Mouse (Mus musculus) liver, adult 2 months (tissue): ENCODE measurements at regions not wholly inside any gene's neighbourhood (a gene's known extent, or its start where the extent isn't known, plus 50 kb on each side); places are given as distances from the start of the nearest gene placed in this dataset.

ENCODE experiments used
- DNase-seq: peaks from one replicate; pipeline ENCODE4 v3.0.0-alpha.2; 2011; ENCODE audit warnings: low read depth, low spot score; ENCODE audit errors: extremely low read depth
- H3K27ac ChIP-seq: fragments of 200-500 bp; replicated peaks from 2 replicates; pipeline ENCODE4 v1.5.1; 2012; ENCODE audit warnings: low read depth, mild to moderate bottlenecking, control low read depth, inconsistent platforms, low read length; ENCODE audit not compliant: insufficient read depth
- H3K27me3 ChIP-seq: fragments of 200-500 bp; 2 replicates; pipeline ENCODE4 v1.6.1; 2012; ENCODE audit warnings: mild to moderate bottlenecking, moderate library complexity, low read length, inconsistent platforms; ENCODE audit not compliant: control insufficient read depth, insufficient read depth
- H3K36me3 ChIP-seq: fragments of 200-500 bp; 2 replicates; pipeline ENCODE4 v1.6.1; 2012; ENCODE audit warnings: low read length, inconsistent platforms; ENCODE audit not compliant: control insufficient read depth, insufficient read depth
- H3K4me1 ChIP-seq: fragments of 200-500 bp; 2 replicates; pipeline ENCODE4 v1.6.1; 2011; ENCODE audit warnings: low read length; ENCODE audit not compliant: control insufficient read depth, insufficient read depth
- H3K4me3 ChIP-seq: fragments of 200-500 bp; 2 replicates; pipeline ENCODE4 v1.5.1; 2011; ENCODE audit warnings: low read depth, mild to moderate bottlenecking, control low read depth, low read length, moderate library complexity; ENCODE audit not compliant: insufficient read depth
- H3K79me2 ChIP-seq: fragments of 200-500 bp; 2 replicates; pipeline ENCODE4 v1.6.1; 2012; ENCODE audit warnings: inconsistent platforms, mild to moderate bottlenecking, low read length, moderate library complexity; ENCODE audit not compliant: control insufficient read depth, insufficient read depth
- H3K9ac ChIP-seq: fragments of 200-500 bp; 2 replicates; pipeline ENCODE4 v1.6.1; 2012; ENCODE audit warnings: low read depth, mild to moderate bottlenecking, control low read depth, inconsistent platforms, low read length
- CTCF ChIP-seq: fragments of 200-500 bp; IDR thresholded peaks from 2 replicates; pipeline ENCODE4 v1.5.1; 2011; ENCODE audit warnings: low read depth, low read length, control low read depth
- POLR2A ChIP-seq: fragments of 200-500 bp; IDR thresholded peaks from 2 replicates; pipeline ENCODE4 v1.6.1; 2011; ENCODE audit warnings: low read length, control low read depth; ENCODE audit not compliant: insufficient read depth; ENCODE audit errors: extremely low read depth
- WGBS: fragments of 180-500 bp; shearing (Covaris S2); methylation state at CpG from one replicate; pipeline ENCODE4 v1.1.7; 2018; 5-methylcytosine and 5-hydroxymethylcytosine counted together

DNA sequence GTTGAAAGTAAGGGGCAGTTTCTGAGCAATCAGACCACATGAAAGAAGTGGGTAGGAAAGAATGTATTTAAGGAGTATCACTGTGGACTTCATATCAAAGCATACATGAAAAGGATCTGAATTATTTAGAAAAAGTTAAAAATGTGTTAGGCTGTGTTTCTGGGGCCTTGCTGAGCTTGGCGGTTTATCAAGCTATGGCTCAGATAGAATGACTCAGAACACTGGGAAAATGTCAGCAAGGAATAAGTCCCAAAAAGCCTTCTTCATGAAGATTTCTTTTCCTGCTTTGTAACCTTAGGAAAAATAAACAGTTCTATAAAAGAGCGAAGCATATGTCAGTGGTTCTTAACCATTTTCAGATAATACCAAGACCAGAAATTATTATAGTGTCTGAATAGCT lies 56.0 kb upstream of the Plxna4 start:
- TF ChIP-seq CTCF, result no peak
- no peak overlapping the region for H3K27ac ChIP-seq
- no peaks in the 10 kb centered on the region for H3K27me3 ChIP-seq
- H3K36me3 ChIP-seq, result no peaks in the 10 kb centered on the region
- no peak for DNase-seq
- H3K4me3 ChIP-seq, result no peak overlapping the region
- WGBS, result 90% methylated on average over 2 of the region's 2 CpGs
- no peaks in the 10 kb centered on the region for H3K79me2 ChIP-seq
- H3K4me1 ChIP-seq, result no peaks in the 10 kb centered on the region
- H3K9ac ChIP-seq, result no peak overlapping the region

DNA sequence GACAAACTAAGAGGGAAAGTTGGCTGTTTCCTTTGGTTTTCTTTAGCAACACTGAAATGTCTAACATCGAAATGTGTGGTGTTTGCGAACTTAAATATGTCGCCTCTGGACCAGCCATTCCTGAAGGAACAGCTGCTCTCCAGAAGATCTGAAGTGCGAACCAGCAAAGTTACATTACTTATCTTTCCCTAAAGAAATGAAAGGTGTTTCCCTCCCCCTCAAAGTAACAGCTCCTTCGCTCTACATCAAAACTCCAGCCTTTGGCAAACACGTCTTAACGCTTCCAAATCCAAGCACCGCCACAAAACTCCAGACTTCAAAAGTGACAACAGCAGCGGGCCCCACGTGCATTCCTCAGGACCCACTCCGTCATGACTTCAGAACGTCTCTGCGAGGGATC lies 50.9 kb upstream of the Plxna4 start:
- no peak for DNase-seq
- Histone ChIP-seq H3K79me2 (no peaks in the 10 kb centered on the region), H3K9ac (no peak overlapping the region), H3K4me3 (no peak overlapping the region), H3K27me3 (no peaks in the 10 kb centered on the region), H3K36me3 (no peaks in the 10 kb centered on the region), H3K4me1 (no peaks in the 10 kb centered on the region), H3K27ac (no peak overlapping the region)
- TF ChIP-seq CTCF, result no peak
- TF ChIP-seq POLR2A, result no peak
- 79% methylated on average over 13 of the region's 13 CpGs for WGBS
